Mouse (Mus musculus): ENCODE data around the gene Gins1. TPM values are rescaled to one million over a fixed set of nuclear protein-coding genes. Genes with fewer than 3 reads are reported as not detected.
"Not testable (repeated sequence)": the region's sequence is repeated elsewhere in the genome, so short reads cannot be mapped to it uniquely, and the experiment has no call there.

Gins1 gene
- polyA plus RNA-seq, 1 experiment from 2014 or later, result 26.4 TPM

DNA sequence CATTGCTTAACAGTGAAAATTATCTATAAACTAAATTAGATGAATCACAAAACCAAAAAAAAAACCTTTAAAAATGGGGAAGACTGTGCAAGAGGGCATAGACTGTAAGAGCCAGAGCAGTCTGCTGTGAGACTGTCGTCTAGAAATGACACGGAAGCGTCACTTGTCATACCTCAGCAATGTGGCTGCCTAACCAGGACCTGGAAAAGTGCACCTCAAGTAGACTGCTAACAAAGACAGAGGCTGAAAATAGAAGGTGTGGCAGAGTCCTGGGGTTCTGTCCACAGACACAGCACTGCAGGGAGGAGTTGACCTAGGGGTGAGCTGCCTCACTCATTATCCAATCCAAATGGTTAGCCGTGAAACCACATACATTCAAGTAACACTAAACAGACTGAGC lies 17.0 kb downstream of the Gins1 start:
- WGBS, result 88% methylated on average over 4 of the region's 4 CpGs
- no peaks in the 10 kb centered on the region for H3K27me3 ChIP-seq (replicated peaks; ENCODE audit: control insufficient read depth, insufficient read depth, low read length)
- H3K4me1 ChIP-seq (ENCODE audit: control insufficient read depth, insufficient read depth, low read length), result no peaks in the 10 kb centered on the region
- H3K9me3 ChIP-seq (ENCODE audit: control insufficient read depth, low read length), result no peaks in the 10 kb centered on the region
- no peak overlapping the region for H3K27ac ChIP-seq (ENCODE audit: low read length)
- H3K9ac ChIP-seq (ENCODE audit: low read depth, low read length), result no peak overlapping the region
- no peak; the same call in 1 of the 2 replicates for ATAC-seq
- H3K4me2 ChIP-seq (ENCODE audit: low read depth, low read length), result no peak overlapping the region
- 0 out of 2 replicates have a peak, but pooled peaks cover 4% of the 10 kb centered on the region for H3K36me3 ChIP-seq (ENCODE audit: control insufficient read depth, insufficient read depth, low read length)
- no peak overlapping the region for H3K4me3 ChIP-seq (ENCODE audit: low read length)

DNA sequence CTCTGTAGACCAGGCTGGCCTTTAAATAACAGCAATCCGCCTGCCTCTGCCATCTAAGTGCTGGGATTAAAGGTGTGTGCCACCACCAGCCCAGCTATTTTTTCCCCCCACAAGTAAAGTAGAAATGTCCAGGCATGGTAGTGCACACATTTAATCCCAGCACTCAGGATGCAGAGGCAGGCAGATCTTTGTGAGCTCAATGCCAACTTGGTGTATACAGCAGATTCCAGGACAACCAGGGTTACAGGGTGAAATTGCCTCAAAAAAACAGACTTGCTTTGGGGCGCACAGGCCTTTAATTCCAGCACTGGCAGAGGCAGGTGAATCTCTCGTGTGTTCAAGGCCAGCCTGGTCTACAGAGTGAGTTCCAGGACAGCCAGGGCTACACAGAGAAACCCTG lies 17.8 kb downstream of the Gins1 start:
- 80% methylated on average over 3 of the region's 3 CpGs for WGBS
- H3K4me1 ChIP-seq (ENCODE audit: control insufficient read depth, insufficient read depth, low read length), result no peaks in the 10 kb centered on the region
- H3K27me3 ChIP-seq (replicated peaks; ENCODE audit: control insufficient read depth, insufficient read depth, low read length), result no peaks in the 10 kb centered on the region
- H3K9me3 ChIP-seq (ENCODE audit: control insufficient read depth, low read length), result no peaks in the 10 kb centered on the region
- H3K36me3 ChIP-seq (ENCODE audit: control insufficient read depth, insufficient read depth, low read length), result no peaks in the 10 kb centered on the region
- no peak overlapping the region for H3K4me2 ChIP-seq (ENCODE audit: low read depth, low read length)
- no peak for ATAC-seq
- H3K4me3 ChIP-seq (ENCODE audit: low read length), result no peak overlapping the region
- H3K27ac ChIP-seq (ENCODE audit: low read length), result no peak overlapping the region
- no peak overlapping the region for H3K9ac ChIP-seq (ENCODE audit: low read depth, low read length)

DNA sequence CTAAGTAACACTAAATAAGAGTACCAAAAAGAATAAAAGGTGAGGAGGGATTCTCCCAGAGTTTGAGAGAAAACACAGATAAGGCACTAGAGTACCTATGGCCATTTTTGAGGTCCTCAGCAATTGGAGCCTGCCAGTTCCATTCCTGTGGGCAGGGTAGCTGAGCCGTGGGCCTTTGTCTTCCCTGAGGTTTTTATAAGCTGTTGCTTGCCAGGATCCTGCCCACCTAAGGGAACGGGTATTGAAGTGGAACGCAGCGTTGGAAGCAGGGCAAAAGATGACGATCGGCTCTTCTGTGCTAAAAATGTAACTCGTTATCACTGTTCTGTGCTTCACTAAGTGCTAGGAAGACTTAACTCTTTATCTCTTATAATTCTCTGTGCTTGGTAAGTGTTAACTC lies 18.3 kb downstream of the Gins1 start:
- Histone ChIP-seq H3K36me3 (ENCODE audit: control insufficient read depth, insufficient read depth, low read length) (no peaks in the 10 kb centered on the region), H3K27ac (ENCODE audit: low read length) (no peak overlapping the region), H3K4me3 (ENCODE audit: low read length) (no peak overlapping the region), H3K4me2 (ENCODE audit: low read depth, low read length) (no peak overlapping the region), H3K9ac (ENCODE audit: low read depth, low read length) (no peak overlapping the region), H3K27me3 (replicated peaks; ENCODE audit: control insufficient read depth, insufficient read depth, low read length) (no peaks in the 10 kb centered on the region), H3K9me3 (ENCODE audit: control insufficient read depth, low read length) (no peaks in the 10 kb centered on the region), H3K4me1 (ENCODE audit: control insufficient read depth, insufficient read depth, low read length) (no peaks in the 10 kb centered on the region)
- 82% methylated on average over 7 of the region's 7 CpGs for WGBS
- no peak for ATAC-seq

DNA sequence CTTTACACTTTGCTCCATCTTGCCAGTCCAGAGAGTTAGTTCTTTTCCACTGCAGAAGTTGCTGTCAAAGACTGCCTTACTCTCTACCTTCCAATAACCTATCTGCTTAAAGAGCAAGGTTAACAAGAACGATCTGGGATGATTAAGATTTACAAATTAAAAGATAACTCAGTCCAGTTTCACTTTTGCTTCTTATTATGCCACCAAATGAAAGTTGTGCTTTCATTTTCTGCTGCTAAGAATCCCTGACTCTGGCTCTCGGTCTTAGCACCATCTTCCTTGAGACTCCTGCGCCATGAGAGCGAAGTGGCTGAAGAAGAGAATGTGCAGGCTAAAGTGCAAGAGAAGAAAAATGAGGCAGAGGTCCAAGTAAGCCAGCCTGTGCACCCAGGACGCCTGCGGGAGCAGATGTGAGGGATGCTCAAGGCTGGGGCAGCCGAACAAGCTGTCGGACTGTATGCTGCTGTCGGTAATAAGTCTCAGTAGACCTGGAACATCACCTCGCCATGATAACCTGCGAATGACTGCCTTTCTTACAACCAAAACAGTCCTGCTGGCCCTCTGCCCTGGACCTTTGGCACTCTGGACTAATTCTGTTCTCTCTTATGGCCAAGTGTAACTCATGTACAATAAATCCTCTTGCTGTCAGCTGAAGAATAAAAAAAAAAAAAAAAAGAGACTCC lies 22.0 kb downstream of the Gins1 start:
- H3K4me1 ChIP-seq (ENCODE audit: control insufficient read depth, insufficient read depth, low read length), result no peaks in the 10 kb centered on the region
- no peak overlapping the region for H3K27ac ChIP-seq (ENCODE audit: low read length)
- no peak overlapping the region for H3K4me2 ChIP-seq (ENCODE audit: low read depth, low read length)
- H3K36me3 ChIP-seq (ENCODE audit: control insufficient read depth, insufficient read depth, low read length), result no peaks in the 10 kb centered on the region
- no peak for ATAC-seq
- no peak overlapping the region for H3K9ac ChIP-seq (ENCODE audit: low read depth, low read length)
- no peaks in the 10 kb centered on the region for H3K27me3 ChIP-seq (replicated peaks; ENCODE audit: control insufficient read depth, insufficient read depth, low read length)
- H3K4me3 ChIP-seq (ENCODE audit: low read length), result no peak overlapping the region
- H3K9me3 ChIP-seq (ENCODE audit: control insufficient read depth, low read length), result no peaks in the 10 kb centered on the region
- WGBS, result 92% methylated on average over 11 of the region's 11 CpGs

DNA sequence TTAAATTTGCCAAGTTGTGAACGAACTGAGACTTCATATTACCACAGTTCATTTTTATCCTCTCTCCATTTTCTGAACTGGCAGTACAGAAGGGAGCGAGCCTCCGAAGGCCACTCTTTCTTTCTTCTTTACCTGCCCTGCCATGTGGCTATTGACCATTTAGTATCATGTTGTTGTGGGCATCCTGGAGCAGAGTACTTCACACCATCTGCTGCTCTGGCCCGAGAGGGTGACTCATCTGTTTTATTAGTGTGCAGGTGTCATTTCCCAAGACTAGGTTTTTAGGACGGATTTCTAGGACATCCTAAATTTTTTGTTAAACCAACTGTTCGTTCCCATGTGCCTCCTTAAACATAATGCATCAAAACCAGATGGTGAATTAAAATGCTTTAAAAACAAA lies 24.0 kb downstream of the Gins1 start:
- Histone ChIP-seq H3K4me2 (ENCODE audit: low read depth, low read length) (no peak overlapping the region), H3K9me3 (ENCODE audit: control insufficient read depth, low read length) (no peaks in the 10 kb centered on the region), H3K9ac (ENCODE audit: low read depth, low read length) (no peak overlapping the region), H3K36me3 (ENCODE audit: control insufficient read depth, insufficient read depth, low read length) (no peaks in the 10 kb centered on the region), H3K27ac (ENCODE audit: low read length) (no peak overlapping the region), H3K27me3 (replicated peaks; ENCODE audit: control insufficient read depth, insufficient read depth, low read length) (no peaks in the 10 kb centered on the region), H3K4me3 (ENCODE audit: low read length) (no peak overlapping the region), H3K4me1 (ENCODE audit: control insufficient read depth, insufficient read depth, low read length) (no peaks in the 10 kb centered on the region)
- no peak for ATAC-seq
- WGBS, result 82% methylated on average over 6 of the region's 6 CpGs

DNA sequence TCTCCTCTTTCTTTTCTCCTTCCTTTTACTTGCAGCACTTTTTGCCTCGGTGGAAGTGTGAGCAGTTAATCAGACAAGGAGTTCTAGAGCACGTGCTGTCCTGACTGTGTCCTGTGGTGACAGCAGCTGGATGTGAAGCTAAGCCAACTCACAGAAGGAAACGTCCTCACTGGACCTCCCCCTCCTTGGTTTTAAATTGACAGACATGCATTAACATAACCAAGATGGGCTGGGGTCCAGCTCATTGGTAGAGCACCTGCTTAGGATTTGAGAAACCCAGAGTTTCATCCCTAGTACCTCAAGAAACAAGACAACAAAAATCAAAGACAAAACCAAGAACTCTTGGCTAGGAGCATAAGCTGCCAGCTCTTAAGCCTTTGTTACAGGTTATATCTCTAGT lies 25.6 kb downstream of the Gins1 start:
- 68% methylated on average over 3 of the region's 3 CpGs for WGBS
- H3K9ac ChIP-seq (ENCODE audit: low read depth, low read length), result no peak overlapping the region
- no peaks in the 10 kb centered on the region for H3K27me3 ChIP-seq (replicated peaks; ENCODE audit: control insufficient read depth, insufficient read depth, low read length)
- H3K9me3 ChIP-seq (ENCODE audit: control insufficient read depth, low read length), result no peaks in the 10 kb centered on the region
- H3K36me3 ChIP-seq (ENCODE audit: control insufficient read depth, insufficient read depth, low read length), result peaks cover 3% of the 10 kb centered on the region; the same call in 1 of the 2 replicates
- H3K4me1 ChIP-seq (ENCODE audit: control insufficient read depth, insufficient read depth, low read length), result no peaks in the 10 kb centered on the region
- no peak overlapping the region for H3K27ac ChIP-seq (ENCODE audit: low read length)
- ATAC-seq, result no peak
- no peak overlapping the region for H3K4me2 ChIP-seq (ENCODE audit: low read depth, low read length)
- no peak overlapping the region for H3K4me3 ChIP-seq (ENCODE audit: low read length)

DNA sequence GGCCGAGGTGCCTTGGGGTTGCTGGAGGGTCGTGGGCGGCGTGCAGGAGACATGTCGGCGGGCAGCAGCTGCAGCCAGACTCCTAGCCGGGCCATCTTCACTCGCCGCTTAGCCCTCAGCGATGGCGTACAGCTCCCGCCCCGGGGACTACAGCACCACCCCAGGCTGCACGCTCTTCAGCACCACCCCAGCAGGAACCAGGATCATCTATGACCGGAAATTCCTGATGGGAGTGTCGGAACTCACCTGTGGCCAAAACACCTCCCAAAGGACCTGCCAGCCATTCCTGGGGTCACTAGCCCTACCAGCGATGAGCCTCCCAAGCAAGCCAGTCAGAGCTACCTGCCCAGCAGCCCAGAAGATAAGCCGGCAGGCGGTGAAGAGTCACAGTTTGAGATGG lies 28.3 kb downstream of the Gins1 start:
- ATAC-seq, result no peak
- Histone ChIP-seq H3K27ac (ENCODE audit: low read length) (no peak overlapping the region), H3K27me3 (replicated peaks; ENCODE audit: control insufficient read depth, insufficient read depth, low read length) (no peaks in the 10 kb centered on the region), H3K36me3 (ENCODE audit: control insufficient read depth, insufficient read depth, low read length) (peaks cover 5% of the 10 kb centered on the region; the same call in 1 of the 2 replicates), H3K9me3 (ENCODE audit: control insufficient read depth, low read length) (no peaks in the 10 kb centered on the region), H3K4me2 (ENCODE audit: low read depth, low read length) (no peak overlapping the region), H3K4me3 (ENCODE audit: low read length) (no peak overlapping the region), H3K4me1 (ENCODE audit: control insufficient read depth, insufficient read depth, low read length) (no peaks in the 10 kb centered on the region), H3K9ac (ENCODE audit: low read depth, low read length) (no peak overlapping the region)
- 84% methylated on average over 19 of the region's 19 CpGs for WGBS

DNA sequence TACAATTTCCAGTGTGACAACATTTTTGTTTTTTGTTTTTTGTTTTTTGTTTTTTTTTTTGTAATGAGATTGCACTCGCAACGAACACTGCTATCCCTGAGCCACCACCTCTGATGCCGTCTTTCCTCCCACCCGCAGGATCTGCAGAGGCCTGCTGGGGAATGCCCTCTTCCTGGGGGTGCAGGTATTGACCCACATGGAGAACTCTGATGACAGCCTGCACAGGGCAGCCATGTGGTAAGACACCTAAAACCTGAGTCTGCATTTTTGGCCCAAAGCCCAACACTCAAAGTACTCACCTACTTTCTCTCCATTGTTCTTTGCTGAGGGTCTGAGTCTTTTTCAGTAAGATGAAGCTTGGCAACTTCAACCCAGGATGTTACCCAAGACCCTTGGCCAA lies 29.5 kb downstream of the Gins1 start:
- no peaks in the 10 kb centered on the region for H3K4me1 ChIP-seq (ENCODE audit: control insufficient read depth, insufficient read depth, low read length)
- 91% methylated on average over 4 of the region's 4 CpGs for WGBS
- peaks cover 5% of the 10 kb centered on the region; the same call in 1 of the 2 replicates for H3K36me3 ChIP-seq (ENCODE audit: control insufficient read depth, insufficient read depth, low read length)
- no peaks in the 10 kb centered on the region for H3K27me3 ChIP-seq (replicated peaks; ENCODE audit: control insufficient read depth, insufficient read depth, low read length)
- no peak overlapping the region for H3K9ac ChIP-seq (ENCODE audit: low read depth, low read length)
- H3K4me2 ChIP-seq (ENCODE audit: low read depth, low read length), result no peak overlapping the region
- ATAC-seq, result no peak
- no peaks in the 10 kb centered on the region for H3K9me3 ChIP-seq (ENCODE audit: control insufficient read depth, low read length)
- H3K4me3 ChIP-seq (ENCODE audit: low read length), result no peak overlapping the region
- H3K27ac ChIP-seq (ENCODE audit: low read length), result no peak overlapping the region

DNA sequence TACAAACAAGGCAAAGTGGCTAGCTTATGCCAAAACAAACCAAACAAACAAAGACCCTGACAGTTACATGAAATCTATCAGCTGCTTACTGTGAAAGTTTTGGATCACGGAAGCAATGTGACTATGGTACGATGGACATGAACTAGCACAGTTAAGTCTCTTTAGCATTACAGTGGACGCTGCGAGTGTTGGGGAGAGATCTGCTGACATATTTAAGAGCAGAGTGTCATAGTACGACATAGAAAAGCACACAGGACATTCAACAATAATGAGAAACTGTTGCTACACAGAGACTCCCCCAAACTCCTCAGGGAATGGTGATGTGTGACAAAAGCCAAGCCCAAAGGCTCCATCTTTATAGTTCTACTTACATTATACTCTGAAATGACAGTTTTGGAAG lies 38.8 kb downstream of the Gins1 start:
- Histone ChIP-seq H3K9ac (ENCODE audit: low read depth, low read length) (no peak overlapping the region), H3K27ac (ENCODE audit: low read length) (no peak overlapping the region), H3K4me3 (ENCODE audit: low read length) (no peak overlapping the region), H3K4me1 (ENCODE audit: control insufficient read depth, insufficient read depth, low read length) (no peaks in the 10 kb centered on the region), H3K4me2 (ENCODE audit: low read depth, low read length) (no peak overlapping the region), H3K9me3 (ENCODE audit: control insufficient read depth, low read length) (no peaks in the 10 kb centered on the region), H3K36me3 (ENCODE audit: control insufficient read depth, insufficient read depth, low read length) (0 out of 2 replicates have a peak, but pooled peaks cover 3% of the 10 kb centered on the region), H3K27me3 (replicated peaks; ENCODE audit: control insufficient read depth, insufficient read depth, low read length) (no peaks in the 10 kb centered on the region)
- no peak for ATAC-seq
- WGBS, result 91% methylated on average over 5 of the region's 5 CpGs

DNA sequence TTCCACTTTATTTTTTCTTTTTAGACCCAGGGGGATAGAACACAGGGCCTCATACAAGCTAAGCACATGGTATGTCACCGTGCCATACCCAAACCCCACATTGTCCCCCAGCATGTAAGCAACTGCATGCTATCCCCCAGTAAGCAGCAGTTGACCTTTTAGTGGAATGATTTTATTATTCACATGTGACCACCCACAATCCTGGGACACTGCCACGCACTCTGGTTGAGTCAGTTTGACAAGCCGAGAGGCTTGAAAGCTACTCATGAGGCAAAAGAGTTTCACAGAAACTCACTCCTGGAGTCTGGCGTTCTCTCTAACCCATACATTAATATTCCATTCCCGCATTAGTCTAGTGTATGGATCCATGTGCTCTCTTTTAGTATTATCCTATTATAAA lies 42.1 kb downstream of the Gins1 start:
- not testable (repeated sequence) for H3K4me3 ChIP-seq (ENCODE audit: low read length); H3K27me3 ChIP-seq (replicated peaks; ENCODE audit: control insufficient read depth, insufficient read depth, low read length); H3K36me3 ChIP-seq (ENCODE audit: control insufficient read depth, insufficient read depth, low read length); H3K4me2 ChIP-seq (ENCODE audit: low read depth, low read length); ATAC-seq; H3K9me3 ChIP-seq (ENCODE audit: control insufficient read depth, low read length); H3K4me1 ChIP-seq (ENCODE audit: control insufficient read depth, insufficient read depth, low read length); H3K27ac ChIP-seq (ENCODE audit: low read length); H3K9ac ChIP-seq (ENCODE audit: low read depth, low read length)
- 91% methylated on average over 5 of the region's 5 CpGs for WGBS
